In genomic region chr1:66279222-66280009, GRCm38 (mm10) we compare ENCODE assay signal across 13 mouse cellular contexts.
DNase-seq lines count a peak whose midpoint lies in the region; ATAC-seq and TF ChIP-seq lines count a peak whose summit lies in the region.
"Had no signal": no experiment of that assay in that cellular context is flagged by ENCODE, and none has a peak within 500 bp of the region (broad histone marks: within the 10 kb centered on the region; RNA-seq: fewer than 3 reads in every experiment).

No protein-coding gene starts in this region.

- H3K9ac ChIP-seq in hindbrain, embryonic 15.5 days = no peak overlapping the region
- H3K9ac ChIP-seq in hindbrain, embryonic 11.5 days (ENCODE audit: low read depth, low read length) = no peak overlapping the region
- H3K9ac ChIP-seq in CH12.LX (ENCODE audit: insufficient read depth, low read depth) = no peak overlapping the region
- H3K9ac ChIP-seq: kidney, embryonic 15.5 days had no signal

- peaks cover 4% of the 10 kb centered on the region for H3K4me1 ChIP-seq in hindbrain, embryonic 15.5 days (replicated peaks)
- no peaks in the 10 kb centered on the region for H3K4me1 ChIP-seq in hindbrain, embryonic 11.5 days (replicated peaks; ENCODE audit: control insufficient read depth, insufficient read depth, low read length)
- peaks cover 3 to 27% of the 10 kb centered on the region in 2 experiments; a peak in 3 of 4 replicates for H3K4me1 ChIP-seq in CH12.LX (ENCODE audit: control insufficient read depth in 1 of 2, insufficient read depth in 2 of 2)
- H3K4me1 ChIP-seq: hindbrain, embryonic 10.5 days had no signal

- peak overlapping the region; percentile 25; the same call in 1 of the 2 replicates for H3K27ac ChIP-seq in hindbrain, embryonic 15.5 days (replicated peaks)
- no peak overlapping the region for H3K27ac ChIP-seq in hindbrain, embryonic 11.5 days (ENCODE audit: low read depth, low read length)
- no peak overlapping the region for H3K27ac ChIP-seq in CH12.LX (ENCODE audit: insufficient read depth, low read depth)
- H3K27ac ChIP-seq: hindbrain, embryonic 10.5 days; kidney, embryonic 15.5 days had no signal

- TF ChIP-seq RAD21 in CH12.LX (IDR thresholded peaks at IDR 0.05; ENCODE audit: low read depth, low read length) = no peak

- WGBS in hindbrain, embryonic 15.5 days = 73% methylated on average over 4 of the region's 4 CpGs
- WGBS in hindbrain, embryonic 11.5 days = 83% methylated on average over 4 of the region's 4 CpGs

- dilution Hi-C loops in CH12.LX (cut with MboI; ENCODE audit: extremely low pct_ligation_motif_present, extremely low pct_unique_long_range_greater_than_20kb, low sequenced_read_pairs) = no loop called here

- H3K79me2 ChIP-seq in CH12.LX (replicated peaks; ENCODE audit: control insufficient read depth, extremely low read depth, insufficient read depth, poor library complexity, severe bottlenecking) = no peaks in the 10 kb centered on the region

- no peak for TF ChIP-seq CTCF in CH12.LX (conservative IDR thresholded peaks at IDR 0.05 in 1 of 2, IDR thresholded peaks at IDR 0.05 in 1 of 2; ENCODE audit: low read depth in 2 of 2, low read length in 2 of 2)

- in situ Hi-C loops in CH12.LX (cut with MboI; ENCODE audit: low pct_ligation_motif_present, low pct_unique_long_range_greater_than_20kb, low sequenced_read_pairs) = no loop called here

- H3K4me3 ChIP-seq in hindbrain, embryonic 15.5 days = no peak overlapping the region
- no peak overlapping the region for H3K4me3 ChIP-seq in hindbrain, embryonic 11.5 days (ENCODE audit: low read depth, low read length)
- H3K4me3 ChIP-seq in CH12.LX (replicated peaks in 1 of 3; ENCODE audit: low read depth in 2 of 3, low read length in 2 of 3, poor library complexity in 1 of 3) = no peak overlapping the region
- H3K4me3 ChIP-seq: hindbrain, embryonic 10.5 days; kidney, embryonic 15.5 days had no signal

- H3K27me3 ChIP-seq in hindbrain, embryonic 15.5 days = no peaks in the 10 kb centered on the region
- no peaks in the 10 kb centered on the region for H3K27me3 ChIP-seq in hindbrain, embryonic 11.5 days (ENCODE audit: control insufficient read depth, insufficient read depth, low read length)
- no peaks in the 10 kb centered on the region for H3K27me3 ChIP-seq in CH12.LX (replicated peaks)
- H3K27me3 ChIP-seq: kidney, embryonic 15.5 days had no signal

- H3K4me2 ChIP-seq in hindbrain, embryonic 15.5 days = no peak overlapping the region
- no peak overlapping the region for H3K4me2 ChIP-seq in hindbrain, embryonic 11.5 days (replicated peaks; ENCODE audit: low read depth, low read length)
- H3K4me2 ChIP-seq in CH12.LX (ENCODE audit: insufficient read depth, low read depth, poor library complexity, severe bottlenecking) = no peak overlapping the region
- H3K4me2 ChIP-seq: kidney, embryonic 15.5 days; liver, embryonic 11.5 days had no signal

- ATAC-seq in hindbrain, embryonic 15.5 days (ENCODE audit: low FRiP score, low read depth) = no peak
- ATAC-seq in hindbrain, embryonic 11.5 days (ENCODE audit: low FRiP score) = no peak
- ATAC-seq in inflammation-experienced regulatory T-cells, adult 6 months = peak; percentile 84
- no peak for ATAC-seq in monocyte, adult 5-6 weeks (replicated peaks; ENCODE audit: insufficient number of reproducible peaks, low FRiP score, low TSS enrichment, poor library complexity, severe bottlenecking)

- peak; percentile 54; the same call in 1 of the 2 replicates for TF ChIP-seq EP300 in CH12.LX (IDR thresholded peaks at IDR 0.05; ENCODE audit: low read length)

- TF ChIP-seq POLR2A in CH12.LX (IDR thresholded peaks at IDR 0.05; ENCODE audit: low read depth, low read length) = no peak

- no peaks in the 10 kb centered on the region for H3K9me3 ChIP-seq in hindbrain, embryonic 15.5 days
- H3K9me3 ChIP-seq in hindbrain, embryonic 11.5 days (ENCODE audit: control insufficient read depth, low read length) = no peaks in the 10 kb centered on the region
- H3K9me3 ChIP-seq in CH12.LX (replicated peaks; ENCODE audit: low read length) = no peaks in the 10 kb centered on the region
- H3K9me3 ChIP-seq: hindbrain, embryonic 10.5 days; kidney, embryonic 15.5 days had no signal

- no peak for DNase-seq in hindbrain, embryonic 11.5 days (ENCODE audit: low spot score)
- peak; percentile 76 for DNase-seq in CD4-positive helper T cell, adult 2 months (ENCODE audit: low read depth, low spot score)
- DNase-seq in CH12.LX (ENCODE audit: extremely low read depth) = peak; percentile 37
- no peak for DNase-seq in lung, postnatal 36 days
- DNase-seq: gastrocnemius, postnatal 25 days; layer of hippocampus, postnatal 36 days; thymus, adult 2 months had no signal

- 0 out of 2 replicates have a peak, but pooled peaks cover 4% of the 10 kb centered on the region for H3K36me3 ChIP-seq in hindbrain, embryonic 15.5 days
- no peaks in the 10 kb centered on the region for H3K36me3 ChIP-seq in hindbrain, embryonic 11.5 days (ENCODE audit: control insufficient read depth, insufficient read depth, low read length)
- H3K36me3 ChIP-seq in CH12.LX (replicated peaks in 1 of 2; ENCODE audit: control insufficient read depth in 1 of 2, insufficient read depth in 1 of 2, low read length in 1 of 2) = no peaks in the 10 kb centered on the region
- H3K36me3 ChIP-seq: kidney, embryonic 15.5 days had no signal

TF ChIP-seq in CH12.LX, 34 proteins besides CTCF, POLR2A, EP300 and RAD21:
- no peak for TF ChIP-seq MAFK (IDR thresholded peaks at IDR 0.05; ENCODE audit: insufficient replicate concordance, low read length)
- TF ChIP-seq POLR2AphosphoS2 (IDR thresholded peaks at IDR 0.05; ENCODE audit: low read depth, low read length) = no peak
- TF ChIP-seq MYC (IDR thresholded peaks at IDR 0.05; ENCODE audit: low read depth, low read length) = no peak
- no peak for TF ChIP-seq UBTF (IDR thresholded peaks at IDR 0.05; ENCODE audit: low read depth, low read length)
- no peak for TF ChIP-seq SIN3A (IDR thresholded peaks at IDR 0.05; ENCODE audit: low read length)
- TF ChIP-seq JUN (IDR thresholded peaks at IDR 0.05; ENCODE audit: insufficient read depth, low read depth, low read length) = no peak
- no peak for TF ChIP-seq GABPA (IDR thresholded peaks at IDR 0.05; ENCODE audit: insufficient replicate concordance, low read depth, low read length)
- TF ChIP-seq BHLHE40 (IDR thresholded peaks at IDR 0.05; ENCODE audit: low read depth, low read length) = peak; percentile 85
- no peak for TF ChIP-seq TBP (conservative IDR thresholded peaks at IDR 0.05; ENCODE audit: low read depth, low read length)
- no peak for TF ChIP-seq ZMIZ1 (IDR thresholded peaks at IDR 0.05; ENCODE audit: low read depth, low read length)
- no peak for TF ChIP-seq JUND (conservative IDR thresholded peaks at IDR 0.05; ENCODE audit: low read depth, low read length)
- TF ChIP-seq KAT2A (IDR thresholded peaks at IDR 0.05; ENCODE audit: insufficient replicate concordance, low read length) = no peak
- no peak for TF ChIP-seq NELFE (IDR thresholded peaks at IDR 0.05; ENCODE audit: low read depth, low read length)
- TF ChIP-seq ETS1 (conservative IDR thresholded peaks at IDR 0.05; ENCODE audit: low read depth, low read length) = peak; percentile 36
- no peak for TF ChIP-seq IRF4 (IDR thresholded peaks at IDR 0.05; ENCODE audit: low read depth, low read length)
- no peak for TF ChIP-seq ELF1 (IDR thresholded peaks at IDR 0.05; ENCODE audit: low read depth, low read length)
- TF ChIP-seq CHD1 (IDR thresholded peaks at IDR 0.05; ENCODE audit: low read depth, low read length) = no peak
- no peak for TF ChIP-seq MXI1 (IDR thresholded peaks at IDR 0.05; ENCODE audit: low read depth, low read length)
- no peak for TF ChIP-seq NRF1 (IDR thresholded peaks at IDR 0.05; ENCODE audit: low read depth, low read length)
- TF ChIP-seq MAX (IDR thresholded peaks at IDR 0.05; ENCODE audit: low read length) = 0 out of 2 replicates have a peak, but pooled peaks have one; percentile 21
- TF ChIP-seq ZKSCAN1 (IDR thresholded peaks at IDR 0.05; ENCODE audit: borderline replicate concordance, low read depth, low read length) = no peak
- no peak for TF ChIP-seq HCFC1 (IDR thresholded peaks at IDR 0.05; ENCODE audit: low read depth, low read length)
- no peak for TF ChIP-seq ZC3H11A (IDR thresholded peaks at IDR 0.05; ENCODE audit: low read depth, low read length)
- TF ChIP-seq USF2 (conservative IDR thresholded peaks at IDR 0.05; ENCODE audit: low read depth, low read length) = no peak
- TF ChIP-seq SMC3 (IDR thresholded peaks at IDR 0.05; ENCODE audit: low read depth, low read length) = no peak
- no peak for TF ChIP-seq MAZ (IDR thresholded peaks at IDR 0.05; ENCODE audit: low read depth, low read length)
- TF ChIP-seq PAX5 (IDR thresholded peaks at IDR 0.05; ENCODE audit: low read length) = no peak
- TF ChIP-seq E2F4 (IDR thresholded peaks at IDR 0.05; ENCODE audit: insufficient replicate concordance, low read depth, low read length) = no peak
- TF ChIP-seq RCOR1 (conservative IDR thresholded peaks at IDR 0.05; ENCODE audit: low read depth, low read length) = no peak
- TF ChIP-seq MEF2A (IDR thresholded peaks at IDR 0.05; ENCODE audit: borderline replicate concordance, low read depth, low read length) = peak; percentile 60
- no peak for TF ChIP-seq USF1 (IDR thresholded peaks at IDR 0.05; ENCODE audit: low read depth, low read length)
- TF ChIP-seq CHD2 (IDR thresholded peaks at IDR 0.05; ENCODE audit: low read length) = no peak

Comparison
In these comparisons a context has a peak if more than half of its experiments do, and no peak if none do; other contexts are left out.
1. DNase-seq: peak in CD4-positive helper T cell, adult 2 months (single experiment) and CH12.LX (single experiment); none in hindbrain, embryonic 11.5 days (single experiment) and lung, postnatal 36 days (single experiment).